17 mouse cellular contexts compared by ENCODE assay signal in the genomic region with DNA sequence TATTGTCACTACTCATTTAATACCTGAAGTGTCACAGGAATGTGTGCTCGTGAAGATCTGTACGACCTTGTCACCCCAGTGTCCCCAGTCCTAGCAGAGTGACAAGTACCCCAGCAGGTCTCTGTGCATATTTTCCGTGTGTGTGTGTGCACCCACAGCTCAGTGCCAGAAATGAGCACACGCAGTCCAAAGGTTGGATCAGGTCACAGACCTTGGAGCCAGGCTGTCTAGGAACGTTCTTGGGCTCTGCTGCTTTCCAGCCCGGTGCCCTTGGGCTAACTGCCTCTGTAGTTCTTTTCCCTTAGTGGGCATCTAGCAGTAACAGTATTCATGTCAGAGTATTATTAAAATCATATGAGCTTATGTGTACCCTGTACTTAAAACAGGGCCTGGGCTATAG. TPM values are rescaled to one million over a fixed set of nuclear protein-coding genes. Genes with fewer than 3 reads are reported as not detected.
DNase-seq lines count a peak whose midpoint lies in the region; ATAC-seq and TF ChIP-seq lines count a peak whose summit lies in the region.
"Had no signal": no experiment of that assay in that cellular context is flagged by ENCODE, and none has a peak within 500 bp of the region (broad histone marks: within the 10 kb centered on the region; RNA-seq: fewer than 3 reads in every experiment).

No protein-coding gene starts in this region.

- DNase-seq in limb, embryonic 10.5 days (ENCODE audit: low spot score): no peak
- DNase-seq in liver, embryonic 13.5 days: no peak
- DNase-seq in spleen, adult 12 weeks (ENCODE audit: low spot score): no peak
- no peak for DNase-seq in forebrain, postnatal 0 days
- DNase-seq: gastrocnemius, postnatal 14 days; heart, adult 2 months had no signal

- no peak overlapping the region for H3K27ac ChIP-seq in intestine, embryonic 16.5 days (ENCODE audit: low read length)
- no peak overlapping the region for H3K27ac ChIP-seq in intestine, embryonic 15.5 days
- H3K27ac ChIP-seq in limb, embryonic 13.5 days: no peak overlapping the region
- no peak overlapping the region for H3K27ac ChIP-seq in limb, embryonic 10.5 days
- peak overlapping the region; percentile 12; the same call in 1 of the 2 replicates for H3K27ac ChIP-seq in liver, embryonic 13.5 days
- no peak overlapping the region for H3K27ac ChIP-seq in forebrain, postnatal 0 days (ENCODE audit: low read depth, low read length)
- H3K27ac ChIP-seq: embryonic facial prominence, embryonic 13.5 days; forebrain, embryonic 12.5 days; heart, adult 2 months; heart, embryonic 15.5 days had no signal

- H3K36me3 ChIP-seq in intestine, embryonic 16.5 days (ENCODE audit: control insufficient read depth, insufficient read depth, low read length): no peaks in the 10 kb centered on the region
- H3K36me3 ChIP-seq in intestine, embryonic 15.5 days: no peaks in the 10 kb centered on the region
- H3K36me3 ChIP-seq in limb, embryonic 13.5 days: no peaks in the 10 kb centered on the region
- no peaks in the 10 kb centered on the region for H3K36me3 ChIP-seq in limb, embryonic 10.5 days
- no peaks in the 10 kb centered on the region for H3K36me3 ChIP-seq in liver, embryonic 13.5 days
- H3K36me3 ChIP-seq in forebrain, postnatal 0 days (ENCODE audit: insufficient read depth): no peaks in the 10 kb centered on the region
- H3K36me3 ChIP-seq: embryonic facial prominence, embryonic 13.5 days; forebrain, embryonic 12.5 days; heart, embryonic 15.5 days had no signal

- H3K4me2 ChIP-seq in intestine, embryonic 16.5 days (ENCODE audit: low read depth, low read length): no peak overlapping the region
- no peak overlapping the region for H3K4me2 ChIP-seq in intestine, embryonic 15.5 days (replicated peaks)
- no peak overlapping the region for H3K4me2 ChIP-seq in limb, embryonic 13.5 days (replicated peaks)
- H3K4me2 ChIP-seq in liver, embryonic 13.5 days: no peak overlapping the region
- H3K4me2 ChIP-seq in forebrain, postnatal 0 days (ENCODE audit: low read depth): no peak overlapping the region
- H3K4me2 ChIP-seq: embryonic facial prominence, embryonic 13.5 days; forebrain, embryonic 12.5 days; heart, embryonic 11.5 days; heart, embryonic 15.5 days had no signal

- no peaks in the 10 kb centered on the region for H3K9me3 ChIP-seq in intestine, embryonic 16.5 days (ENCODE audit: control insufficient read depth, low read length)
- no peaks in the 10 kb centered on the region for H3K9me3 ChIP-seq in intestine, embryonic 15.5 days
- no peaks in the 10 kb centered on the region for H3K9me3 ChIP-seq in limb, embryonic 13.5 days
- no peaks in the 10 kb centered on the region for H3K9me3 ChIP-seq in limb, embryonic 10.5 days (replicated peaks)
- H3K9me3 ChIP-seq in liver, embryonic 13.5 days (replicated peaks): no peaks in the 10 kb centered on the region
- no peaks in the 10 kb centered on the region for H3K9me3 ChIP-seq in forebrain, postnatal 0 days (ENCODE audit: low read length)
- H3K9me3 ChIP-seq: embryonic facial prominence, embryonic 13.5 days; forebrain, embryonic 12.5 days; heart, embryonic 15.5 days had no signal

- TF ChIP-seq CTCF in forebrain, postnatal 0 days (IDR thresholded peaks at IDR 0.05; ENCODE audit: low read depth): no peak

- H3K9ac ChIP-seq in intestine, embryonic 16.5 days (ENCODE audit: low read depth, low read length): no peak overlapping the region
- no peak overlapping the region for H3K9ac ChIP-seq in intestine, embryonic 15.5 days
- H3K9ac ChIP-seq in limb, embryonic 13.5 days: no peak overlapping the region
- H3K9ac ChIP-seq in liver, embryonic 13.5 days: no peak overlapping the region
- H3K9ac ChIP-seq in forebrain, postnatal 0 days: no peak overlapping the region
- H3K9ac ChIP-seq: embryonic facial prominence, embryonic 13.5 days; forebrain, embryonic 12.5 days; heart, embryonic 15.5 days had no signal

- ATAC-seq in intestine, embryonic 16.5 days: peak; percentile 37; the same call in 1 of the 2 replicates
- ATAC-seq in intestine, embryonic 15.5 days: no peak; the same call in 1 of the 2 replicates
- ATAC-seq in limb, embryonic 13.5 days (ENCODE audit: low FRiP score, low read depth): 0 out of 2 replicates have a peak, but pooled peaks have one; percentile 11
- no peak for ATAC-seq in liver, embryonic 13.5 days (ENCODE audit: low read depth)
- ATAC-seq in megakaryocyte-erythroid progenitor cell, adult 5-6 weeks (replicated peaks; ENCODE audit: low FRiP score, low TSS enrichment, poor library complexity, severe bottlenecking): peak; percentile 9; the same call in 1 of the 2 replicates
- ATAC-seq in forebrain, postnatal 0 days: no peak
- ATAC-seq: forebrain, embryonic 16.5 days had no signal

- 72% methylated on average over 6 of the region's 6 CpGs for WGBS in intestine, embryonic 16.5 days
- 69% methylated on average over 6 of the region's 6 CpGs for WGBS in intestine, embryonic 15.5 days
- WGBS in limb, embryonic 13.5 days: 81% methylated on average over 6 of the region's 6 CpGs
- 86% methylated on average over 6 of the region's 6 CpGs for WGBS in limb, embryonic 10.5 days
- 79% methylated on average over 6 of the region's 6 CpGs for WGBS in liver, embryonic 13.5 days (ENCODE audit: insufficient replicate concordance)
- 86% methylated on average over 6 of the region's 6 CpGs for WGBS in forebrain, postnatal 0 days

- no peaks in the 10 kb centered on the region for H3K4me1 ChIP-seq in intestine, embryonic 16.5 days (ENCODE audit: control insufficient read depth, insufficient read depth, low read length)
- no peaks in the 10 kb centered on the region for H3K4me1 ChIP-seq in intestine, embryonic 15.5 days (replicated peaks)
- H3K4me1 ChIP-seq in limb, embryonic 13.5 days: no peaks in the 10 kb centered on the region
- no peaks in the 10 kb centered on the region for H3K4me1 ChIP-seq in limb, embryonic 10.5 days
- H3K4me1 ChIP-seq in liver, embryonic 13.5 days (replicated peaks): peaks cover 47% of the 10 kb centered on the region
- no peaks in the 10 kb centered on the region for H3K4me1 ChIP-seq in forebrain, postnatal 0 days (ENCODE audit: insufficient read depth)
- H3K4me1 ChIP-seq: embryonic facial prominence, embryonic 13.5 days; forebrain, embryonic 12.5 days had no signal

- no peak overlapping the region for H3K4me3 ChIP-seq in intestine, embryonic 16.5 days (ENCODE audit: low read length)
- H3K4me3 ChIP-seq in intestine, embryonic 15.5 days (replicated peaks): no peak overlapping the region
- no peak overlapping the region for H3K4me3 ChIP-seq in limb, embryonic 13.5 days
- no peak overlapping the region for H3K4me3 ChIP-seq in limb, embryonic 10.5 days
- no peak overlapping the region for H3K4me3 ChIP-seq in liver, embryonic 13.5 days (replicated peaks)
- H3K4me3 ChIP-seq in forebrain, postnatal 0 days (ENCODE audit: low read depth, low read length): no peak overlapping the region
- H3K4me3 ChIP-seq: embryonic facial prominence, embryonic 13.5 days; forebrain, embryonic 12.5 days; heart, adult 2 months; heart, embryonic 15.5 days had no signal

- no peaks in the 10 kb centered on the region for H3K27me3 ChIP-seq in intestine, embryonic 16.5 days (replicated peaks; ENCODE audit: control insufficient read depth, insufficient read depth, low read length)
- H3K27me3 ChIP-seq in intestine, embryonic 15.5 days (replicated peaks): no peaks in the 10 kb centered on the region
- H3K27me3 ChIP-seq in limb, embryonic 13.5 days: peaks cover 10% of the 10 kb centered on the region; the same call in 1 of the 2 replicates
- no peaks in the 10 kb centered on the region for H3K27me3 ChIP-seq in limb, embryonic 10.5 days (ENCODE audit: low read depth, poor library complexity, severe bottlenecking)
- H3K27me3 ChIP-seq in liver, embryonic 13.5 days: peaks cover 6% of the 10 kb centered on the region
- H3K27me3 ChIP-seq in forebrain, postnatal 0 days (ENCODE audit: insufficient read depth, low read length): no peaks in the 10 kb centered on the region
- H3K27me3 ChIP-seq: forebrain, embryonic 12.5 days; heart, embryonic 15.5 days had no signal

RNA-seq across cellular contexts. Expression of a gene that starts 1.6 kb away (rescaled TPM):
- polyA plus RNA-seq in intestine, embryonic 16.5 days (2015; fragmentation: Nextera tagmentation; extraction: Ambion mirVana): 57.4 and 76.6 TPM in 2 replicates
- polyA plus RNA-seq in intestine, embryonic 15.5 days (2015; fragmentation: Nextera tagmentation; extraction: Ambion mirVana): 80.6 and 81.8 TPM in 2 replicates
- polyA plus RNA-seq in limb, embryonic 13.5 days (2015; fragmentation: Nextera tagmentation; extraction: Ambion mirVana): 2.6 and 2.8 TPM in 2 replicates
- polyA plus RNA-seq in limb, embryonic 10.5 days (2016; fragmentation: Nextera tagmentation; extraction: Ambion mirVana): 0.64 and 0.84 TPM in 2 replicates
- polyA plus RNA-seq in liver, embryonic 13.5 days (2015; fragmentation: Nextera tagmentation; extraction: Ambion mirVana): 0.61 and 0.70 TPM in 2 replicates
- not detected in 2 replicates for total RNA-seq in megakaryocyte-erythroid progenitor cell, adult 5-6 weeks (2014; fragmentation: Nextera tagmentation)
- total RNA-seq in megakaryocyte-erythroid progenitor cell, adult 5-6 weeks (2017): not detected in 2 replicates
- 3.5 and 5.5 TPM in 2 replicates for total RNA-seq in forebrain, postnatal 0 days (2014; rRNA removed)
- polyA plus RNA-seq in forebrain, postnatal 0 days (2015; fragmentation: Nextera tagmentation; extraction: Ambion mirVana): 3.7 and 6.2 TPM in 2 replicates
- total RNA-seq: hematopoietic stem cell, adult 5-6 weeks; MEL had no signal

RNA-seq across cellular contexts. Expression of a gene that starts 16.4 kb away (rescaled TPM):
- 23.6 and 28.1 TPM in 2 replicates for polyA plus RNA-seq in intestine, embryonic 16.5 days (2015; fragmentation: Nextera tagmentation; extraction: Ambion mirVana)
- 23.5 and 24.0 TPM in 2 replicates for polyA plus RNA-seq in intestine, embryonic 15.5 days (2015; fragmentation: Nextera tagmentation; extraction: Ambion mirVana)
- polyA plus RNA-seq in limb, embryonic 13.5 days (2015; fragmentation: Nextera tagmentation; extraction: Ambion mirVana): 33.7 and 35.8 TPM in 2 replicates
- polyA plus RNA-seq in limb, embryonic 10.5 days (2016; fragmentation: Nextera tagmentation; extraction: Ambion mirVana): 26.1 and 28.0 TPM in 2 replicates
- 9.4 and 11.4 TPM in 2 replicates for polyA plus RNA-seq in liver, embryonic 13.5 days (2015; fragmentation: Nextera tagmentation; extraction: Ambion mirVana)
- 7.2 and 12.7 TPM in 2 replicates for total RNA-seq in megakaryocyte-erythroid progenitor cell, adult 5-6 weeks (2014; fragmentation: Nextera tagmentation)
- total RNA-seq in megakaryocyte-erythroid progenitor cell, adult 5-6 weeks (2017): 7.9 and 10.9 TPM in 2 replicates
- total RNA-seq in forebrain, postnatal 0 days (2014; rRNA removed): 72.3 and 83.8 TPM in 2 replicates
- polyA plus RNA-seq in forebrain, postnatal 0 days (2015; fragmentation: Nextera tagmentation; extraction: Ambion mirVana): 50.3 and 52.2 TPM in 2 replicates

Comparison
In these comparisons a context has a peak if more than half of its experiments do, and no peak if none do; other contexts are left out.
1. ATAC-seq: peak in intestine, embryonic 16.5 days (single experiment), limb, embryonic 13.5 days (single experiment) and megakaryocyte-erythroid progenitor cell, adult 5-6 weeks (single experiment); none in intestine, embryonic 15.5 days (single experiment), liver, embryonic 13.5 days (single experiment) and forebrain, postnatal 0 days (single experiment).